Mouse (Mus musculus) CH12.LX (cell line): Measurements from ENCODE around the gene Uqcrh.

Source experiments
- CTCF ChIP-seq, 2 experiments: IDR thresholded peaks in 1 of 2; conservative IDR thresholded peaks in 1 of 2; 2 replicates each; pipeline ENCODE4 v1.5.1; 2011 to 2012; ENCODE audit warnings: low read depth in 2 of 2, low read length in 2 of 2, improper control_type of control experiment in 1 of 2, inconsistent platforms in 1 of 2, mild to moderate bottlenecking in 1 of 2, moderate library complexity in 1 of 2
- EP300 ChIP-seq: IDR thresholded peaks from 2 replicates; pipeline ENCODE4 v1.6.1; 2011; ENCODE audit warnings: low read length, improper control_type of control experiment
- KAT2A ChIP-seq: IDR thresholded peaks from 2 replicates; pipeline ENCODE4 v1.6.1; 2012; ENCODE audit warnings: low read length, improper control_type of control experiment, inconsistent platforms; ENCODE audit not compliant: insufficient replicate concordance
- MAFK ChIP-seq: IDR thresholded peaks from 2 replicates; pipeline ENCODE4 v1.6.1; 2011; ENCODE audit warnings: low read length, improper control_type of control experiment; ENCODE audit not compliant: insufficient replicate concordance
- MAX ChIP-seq: IDR thresholded peaks from 2 replicates; pipeline ENCODE4 v1.6.1; 2011; ENCODE audit warnings: low read length, improper control_type of control experiment
- MEF2A ChIP-seq: IDR thresholded peaks from 2 replicates; pipeline ENCODE4 v1.6.1; 2014; ENCODE audit warnings: low read depth, mild to moderate bottlenecking, inconsistent platforms, low read length, improper control_type of control experiment, borderline replicate concordance
- POLR2A ChIP-seq: IDR thresholded peaks from 2 replicates; pipeline ENCODE4 v1.6.1; 2011; ENCODE audit warnings: low read depth, mild to moderate bottlenecking, improper control_type of control experiment, low read length
- RCOR1 ChIP-seq: conservative IDR thresholded peaks from 2 replicates; pipeline ENCODE4 v1.6.1; 2012; ENCODE audit warnings: low read depth, mild to moderate bottlenecking, inconsistent platforms, low read length, improper control_type of control experiment
- SMC3 ChIP-seq: IDR thresholded peaks from 2 replicates; pipeline ENCODE4 v1.6.1; 2011; ENCODE audit warnings: low read depth, low read length, improper control_type of control experiment
- ZNF384 ChIP-seq: IDR thresholded peaks from 2 replicates; pipeline ENCODE4 v1.6.1; 2012; ENCODE audit warnings: low read depth, low read length, improper control_type of control experiment, inconsistent platforms

DNA sequence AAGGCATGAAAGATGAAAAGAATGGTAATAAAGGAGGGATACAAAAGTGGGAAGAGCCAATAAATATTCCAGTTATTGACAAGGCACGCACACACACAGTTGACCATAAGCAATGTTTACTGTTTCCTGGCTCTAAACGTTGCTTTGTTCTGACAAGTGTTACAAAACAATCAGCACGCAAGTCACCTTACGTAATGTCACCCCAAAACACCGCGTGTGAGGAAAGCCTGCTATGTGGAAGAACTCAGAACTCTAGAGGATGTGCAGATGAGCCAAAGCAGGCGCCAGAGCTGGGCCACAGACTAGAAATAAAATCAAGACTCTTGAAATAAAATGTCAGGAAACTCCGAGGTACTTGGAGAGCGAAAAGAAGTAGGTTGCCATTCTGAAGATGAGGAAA is 42.0 kb downstream of the Uqcrh start:
- TF ChIP-seq POLR2A (no peak), MAFK (no peak), RCOR1 (no peak), MAX (no peak), KAT2A (no peak), MEF2A (no peak), SMC3 (no peak), EP300 (no peak), CTCF (conservative IDR thresholded peaks at IDR 0.05 in 1 of 2, IDR thresholded peaks at IDR 0.05 in 1 of 2; ENCODE audit: low read depth in 2 of 2, low read length in 2 of 2) (no peak), ZNF384 (no peak)
